Mouse (Mus musculus) ovary, postnatal 10 days (tissue): ENCODE measurements around the gene Gm14569.

Source experiments
- DNase-seq: peaks from one replicate; pipeline ENCODE4 v3.0.0; 2022; ENCODE audit warnings: low spot score

Gene Gm14569

GRCm38 (mm10) chrX:36491730-36492129 is at the start of gene Gm14569:
Gm14569 (minus strand) TSS chrX:36491830.
- DNase-seq = no peak

DNA sequence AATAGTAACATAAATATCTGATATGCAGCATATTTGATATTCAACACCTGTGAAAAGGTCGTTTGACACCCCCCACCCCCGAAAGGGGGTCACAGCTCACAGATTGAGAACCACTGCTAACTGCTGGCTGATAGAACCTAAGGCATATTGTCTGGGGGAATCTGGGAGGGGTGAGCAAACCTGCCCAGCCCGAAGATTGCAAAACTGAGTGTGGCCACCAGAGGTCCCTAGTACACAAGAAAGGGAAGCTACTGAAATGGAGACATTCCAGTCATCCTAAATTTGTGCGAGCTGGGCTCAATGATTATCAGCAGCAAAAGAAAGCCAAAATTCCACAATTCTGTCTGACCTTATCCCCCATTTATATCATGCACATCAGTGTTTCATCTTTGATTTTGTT is 42.9 kb upstream of the Gm14569 start:
- peak; percentile 58 for DNase-seq

GRCm38 (mm10) chrX:36533744-36534143 is 42.1 kb upstream of the Gm14569 start:
- DNase-seq = no peak

GRCm38 (mm10) chrX:36530251-36530650 is 38.6 kb upstream of the Gm14569 start:
- no peak for DNase-seq

DNA sequence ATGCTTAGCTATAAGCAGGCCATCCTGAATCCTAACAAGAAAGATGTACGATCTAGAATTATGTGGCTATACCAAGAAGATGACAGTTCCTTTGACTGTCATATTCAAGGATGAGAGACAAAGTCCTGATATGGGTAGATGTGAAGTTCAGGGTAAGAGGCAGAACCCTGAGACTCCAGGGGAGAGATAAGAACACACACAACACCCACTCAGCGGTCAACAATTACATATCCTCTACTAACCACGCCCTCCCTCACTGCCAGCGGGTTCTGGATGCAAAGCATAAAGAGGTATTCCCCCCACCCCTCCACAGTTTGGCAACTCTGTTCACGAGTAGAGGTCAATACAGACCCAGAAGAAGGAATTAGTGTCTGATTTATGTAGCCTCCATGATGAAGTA is 32.1 kb upstream of the Gm14569 start:
- no peak for DNase-seq

DNA sequence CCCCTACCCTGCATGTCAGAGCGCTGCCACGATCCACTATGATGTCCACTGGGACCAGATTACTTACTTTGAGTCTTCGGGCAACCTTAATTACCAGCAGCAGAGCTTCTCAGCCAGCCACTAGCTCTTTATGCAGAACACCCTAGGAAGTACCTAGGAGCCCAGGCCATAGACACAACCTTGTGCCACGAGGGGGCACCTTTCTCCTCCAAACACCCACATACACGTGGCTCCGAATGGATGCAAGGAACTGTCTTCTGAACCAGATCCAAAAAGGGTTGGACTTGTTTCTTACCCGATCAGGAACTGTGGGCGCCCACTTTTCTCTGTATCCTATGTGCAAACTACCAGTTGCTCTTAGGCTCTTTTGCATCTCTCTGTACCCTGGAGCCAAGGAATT is 22.1 kb upstream of the Gm14569 start:
- DNase-seq = no peak

- no peak for DNase-seq
Measured at GRCm38 (mm10) chrX:36513231-36513630, 21.6 kb upstream of the Gm14569 start.

- no peak for DNase-seq
Measured at GRCm38 (mm10) chrX:36506863-36507262, 15.2 kb upstream of the Gm14569 start.

- DNase-seq = no peak
Measured at GRCm38 (mm10) chrX:36489506-36489905, 2.1 kb downstream of the Gm14569 start.

DNA sequence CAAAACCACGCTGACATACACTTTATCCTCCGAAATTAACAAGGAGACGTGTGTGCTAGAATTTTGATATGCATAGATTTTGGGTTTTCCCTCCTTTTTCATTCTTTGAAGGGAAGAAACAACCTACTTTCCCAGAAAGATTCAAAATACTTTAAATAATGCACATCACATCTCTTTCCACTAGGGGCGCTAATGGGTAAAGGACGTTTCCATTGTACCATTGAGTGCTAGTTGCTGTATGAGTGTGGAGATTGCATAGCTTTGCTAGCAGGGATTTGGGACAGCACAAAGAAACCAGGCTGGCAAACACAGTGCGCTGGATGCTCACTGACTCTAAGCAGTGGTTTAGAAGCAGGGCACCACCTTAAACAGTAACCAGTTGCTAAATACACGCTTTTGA is 3.6 kb downstream of the Gm14569 start:
- DNase-seq = no peak

- DNase-seq = no peak
Measured at GRCm38 (mm10) chrX:36474873-36475272, 16.8 kb downstream of the Gm14569 start.

DNA sequence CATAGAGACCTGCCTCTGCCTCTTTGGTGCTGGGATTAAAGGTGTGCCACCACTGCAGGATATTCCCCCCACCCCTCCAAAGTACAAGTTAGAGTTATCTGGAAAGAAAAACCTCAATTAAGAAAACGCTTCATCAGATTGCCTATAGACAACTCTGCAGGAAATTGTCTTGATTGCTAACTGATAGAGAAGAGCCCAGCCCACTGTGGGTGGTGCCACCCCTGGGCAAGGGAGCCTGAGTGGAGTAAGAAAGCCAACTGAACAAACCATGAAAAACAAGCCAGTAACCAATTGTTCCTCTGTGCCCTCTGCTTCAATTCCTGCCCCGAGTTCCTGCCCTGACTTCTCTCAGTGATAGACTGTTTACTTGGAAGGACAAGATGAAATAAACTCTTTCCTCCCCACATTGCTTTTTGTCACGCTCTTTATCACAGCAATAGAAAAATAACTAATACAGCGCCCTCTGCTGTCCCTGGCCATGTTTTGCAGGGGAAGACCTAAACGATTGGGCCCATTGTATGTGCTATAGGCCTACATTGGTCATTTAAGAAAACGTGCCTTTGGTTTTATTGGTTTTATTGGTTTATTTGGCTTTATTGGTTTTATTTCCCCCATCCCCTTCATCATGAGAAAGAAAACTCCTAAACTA is 17.4 kb downstream of the Gm14569 start:
- DNase-seq = no peak

- DNase-seq = no peak
Measured at GRCm38 (mm10) chrX:36456031-36456430, 35.6 kb downstream of the Gm14569 start.

GRCm38 (mm10) chrX:36437932-36438331 is 53.7 kb downstream of the Gm14569 start:
- DNase-seq = no peak

GRCm38 (mm10) chrX:36434993-36435392 is 56.6 kb downstream of the Gm14569 start:
- DNase-seq = no peak

DNA sequence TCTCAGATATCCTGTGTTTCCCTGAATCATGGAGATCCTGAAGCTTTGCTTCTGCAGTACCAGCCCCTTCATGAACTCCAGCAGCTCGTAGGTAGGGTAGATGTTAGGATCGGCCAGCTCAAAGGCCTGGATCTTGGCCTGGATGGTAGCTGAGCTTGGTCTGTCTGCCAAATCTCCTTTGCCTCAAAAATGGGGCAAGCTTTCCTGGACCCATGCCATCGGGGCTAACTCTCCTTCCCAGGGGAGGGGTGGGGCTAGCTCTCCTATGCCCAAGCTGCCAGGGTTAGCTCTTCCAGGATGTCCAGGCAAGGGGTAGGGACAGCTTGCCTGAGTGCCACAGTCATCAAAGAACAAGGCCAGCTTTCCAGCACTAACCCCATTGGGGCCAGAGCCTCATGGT is 72.5 kb downstream of the Gm14569 start:
- DNase-seq = no peak

GRCm38 (mm10) chrX:36402316-36402715 is 89.3 kb downstream of the Gm14569 start:
- no peak for DNase-seq

GRCm38 (mm10) chrX:36400980-36401379 is 90.7 kb downstream of the Gm14569 start, which contains the start of gene Gm6268:
Gm6268 (plus strand) TSS chrX:36401280.
- DNase-seq = no peak

DNA sequence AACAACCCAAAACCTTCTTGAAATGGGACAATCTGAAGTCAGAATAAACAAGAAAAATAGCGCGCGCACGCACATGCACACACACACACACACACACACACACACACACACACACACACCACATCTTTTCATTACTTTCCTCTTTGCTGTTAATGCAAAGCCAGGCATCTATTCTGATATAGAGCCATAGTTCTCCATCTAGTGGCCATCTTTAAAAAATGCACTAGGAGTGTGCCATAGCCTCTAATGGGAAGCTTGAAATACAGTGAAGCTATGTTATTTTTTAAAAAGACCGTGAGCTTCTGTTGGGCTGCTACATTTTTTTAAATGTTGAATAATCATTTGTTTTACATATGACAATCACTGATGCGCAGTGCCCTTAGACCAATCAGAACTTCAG is 98.4 kb downstream of the Gm14569 start:
- DNase-seq = no peak

GRCm38 (mm10) chrX:36392672-36393071 is 99.0 kb downstream of the Gm14569 start:
- no peak for DNase-seq

- no peak for DNase-seq
Measured at GRCm38 (mm10) chrX:36390503-36390902, 101.1 kb downstream of the Gm14569 start.

GRCm38 (mm10) chrX:36389971-36390370 is 101.7 kb downstream of the Gm14569 start:
- no peak for DNase-seq

GRCm38 (mm10) chrX:36385340-36385739 is 106.3 kb downstream of the Gm14569 start:
- no peak for DNase-seq
